Mouse (Mus musculus): ENCODE results near the gene Il2rg. TPM values are rescaled to one million over a fixed set of nuclear protein-coding genes. Genes with fewer than 3 reads are reported as not detected.

The Il2rg gene
- polyA plus RNA-seq (2015; fragmentation: Illumina TruSeq; extraction: RNeasy Lipid Tissue Mini Kit (QIAGEN cat#74804); ENCODE audit: insufficient read depth, low read depth, low replicate concordance): 4.7 TPM

GRCm38 (mm10) chrX:101268025-101268754 is at the start of gene Il2rg:
Gene Il2rg (minus strand): TSS chrX:101268255.

GRCm38 (mm10) chrX:101299055-101299454 is 31.0 kb upstream of the Il2rg start, which contains the start of gene Nlgn3:
Gene Nlgn3 (plus strand): TSS chrX:101299168.

GRCm38 (mm10) chrX:101273875-101274738 is 6.1 kb upstream of the Il2rg start, which contains the start of gene Med12:
Gene Med12 (plus strand): TSS chrX:101274030.

DNA sequence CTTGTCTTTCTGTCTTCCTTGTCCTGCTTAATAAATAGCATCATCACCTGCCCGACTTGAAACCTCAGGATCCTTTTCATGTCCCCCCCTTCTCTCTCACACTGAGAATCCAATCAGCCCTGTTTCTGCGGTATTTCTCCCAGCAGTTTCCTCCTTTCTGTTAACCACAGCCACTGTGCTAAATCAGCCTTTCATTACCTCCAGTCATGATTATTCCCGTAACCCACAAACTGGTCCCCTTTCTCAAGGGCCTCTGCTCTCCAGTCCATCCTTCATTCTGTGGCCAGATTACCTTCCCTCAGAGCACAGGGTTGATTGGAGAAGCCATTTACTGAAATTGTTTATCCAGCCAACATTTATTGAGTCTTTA is 685 bp upstream of the Il2rg start, which contains the start of gene Gm20489:
Gene Gm20489, minus strand, starts transcription at position 269 of the 370 bp plus-strand sequence.

DNA sequence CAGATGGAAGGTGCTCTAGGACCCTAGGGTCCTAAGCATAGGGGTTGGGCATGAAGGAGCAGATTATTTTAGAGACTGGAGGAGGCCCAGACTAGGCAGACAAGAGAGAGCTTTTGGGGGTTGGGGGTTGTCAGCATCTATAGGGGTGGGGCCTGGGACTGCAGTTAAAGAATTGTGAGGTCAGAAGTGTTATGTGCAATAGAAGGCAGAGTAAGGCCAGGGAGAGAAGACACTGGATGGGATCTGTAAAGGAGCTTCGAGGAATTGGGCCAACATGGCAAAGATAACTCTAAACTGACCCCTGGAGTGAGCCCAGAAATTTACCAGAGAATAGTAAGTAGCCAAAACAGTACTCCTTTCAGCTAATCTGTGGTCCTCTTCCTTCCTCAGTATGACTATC is 4.2 kb downstream of the Il2rg start, which contains the start of gene Gm614:
Gene Gm614, minus strand, starts transcription at position 101 of the 400 bp plus-strand sequence.

DNA sequence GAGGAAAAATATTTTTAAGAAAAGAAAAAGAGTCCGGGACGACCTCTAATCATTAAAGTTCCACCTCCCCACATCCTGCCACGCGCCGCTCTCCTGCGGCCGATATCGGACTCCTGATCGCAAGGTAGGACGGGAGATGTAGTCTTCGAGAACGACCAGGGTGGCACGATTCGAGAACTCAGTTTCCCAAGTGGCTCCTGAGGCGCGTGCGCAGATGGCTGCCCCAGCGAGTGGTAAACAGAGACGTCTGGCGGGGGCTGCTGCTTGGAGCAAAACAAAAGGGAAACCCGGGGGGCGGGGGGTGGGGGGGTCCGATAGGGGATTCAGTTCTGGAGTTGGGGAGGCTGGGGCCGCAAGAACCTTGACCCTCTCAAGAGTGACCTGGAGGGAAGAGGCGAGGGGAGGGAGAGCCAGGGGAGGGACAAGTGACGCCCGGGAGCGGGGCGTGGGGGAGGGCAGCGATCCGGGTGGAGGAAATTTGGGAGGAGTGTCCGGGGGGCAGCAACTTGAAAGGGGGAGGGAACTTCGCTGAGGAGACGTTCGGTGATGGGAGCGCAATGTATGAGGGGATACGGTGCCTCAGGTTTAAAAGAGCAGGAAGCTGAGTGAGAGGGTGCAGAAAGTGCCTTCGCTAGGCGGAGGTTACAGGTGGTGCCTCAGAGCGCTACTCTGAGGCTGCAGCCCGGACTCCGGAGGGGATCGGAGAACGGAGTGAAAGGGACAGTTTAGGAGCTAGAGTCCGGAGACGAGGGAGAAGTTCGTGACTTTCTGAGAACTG is 13.9 kb downstream of the Il2rg start, which contains the start of gene Foxo4:
Gene Foxo4, plus strand, starts transcription at position 577 of the 778 bp plus-strand sequence.

DNA sequence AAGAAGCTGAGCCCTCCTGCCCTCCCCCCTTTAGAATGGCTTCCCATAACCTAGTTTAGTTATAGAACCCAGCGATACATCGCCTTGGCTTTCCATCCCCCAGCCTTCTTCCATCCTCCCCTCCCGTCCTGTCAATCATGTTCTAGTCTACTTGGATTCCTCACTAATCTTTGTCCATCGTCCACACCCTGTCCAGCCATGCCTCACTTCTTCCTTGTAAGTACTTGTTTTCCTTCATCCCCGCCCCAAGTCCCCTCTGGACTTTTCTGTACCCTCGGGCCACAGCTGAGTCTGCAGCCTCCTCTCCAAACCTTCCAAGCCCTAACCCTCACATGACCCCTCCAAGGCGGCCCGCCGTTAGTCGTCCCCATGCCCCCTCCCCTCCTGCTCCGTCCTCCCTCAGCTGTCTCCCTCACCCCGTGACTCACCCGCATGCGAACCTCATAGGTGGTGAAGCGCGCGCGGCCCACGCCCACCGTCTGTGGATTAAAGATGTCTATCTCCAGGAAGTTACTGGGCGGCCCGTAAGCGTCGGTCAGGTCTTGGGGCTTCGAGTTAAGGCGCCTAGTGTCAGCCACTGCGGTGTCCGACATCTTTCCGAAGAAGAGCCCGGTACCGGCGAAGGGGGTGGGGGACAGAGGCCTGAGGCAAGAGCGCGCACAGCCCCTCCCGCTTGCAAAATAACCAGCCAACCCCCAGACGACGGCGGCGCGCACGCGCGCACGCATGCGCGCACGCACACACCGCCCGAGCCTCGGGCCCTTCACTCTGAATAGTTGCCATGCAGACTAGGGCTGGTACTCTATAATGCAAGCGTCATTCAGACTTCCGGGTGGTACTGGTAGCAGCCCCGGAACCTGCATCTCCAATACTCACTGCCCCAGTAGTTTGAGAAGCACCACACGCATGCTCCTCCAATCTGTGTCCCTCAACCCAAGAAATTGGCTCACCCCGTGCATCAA is 45.9 kb downstream of the Il2rg start, which contains the start of gene Snx12:
Gene Snx12, minus strand, starts transcription at position 730 of the 962 bp plus-strand sequence.

Other genes with a start within 250 kb of the Il2rg start
- gene Tex11, start 208.6 kb downstream of the Il2rg start, polyA plus RNA-seq (2015; fragmentation: Illumina TruSeq; extraction: RNeasy Lipid Tissue Mini Kit (QIAGEN cat#74804); ENCODE audit: insufficient read depth, low read depth, low replicate concordance): not detected
- 4.0 TPM for gene Slc7a3, start 182.2 kb downstream of the Il2rg start, polyA plus RNA-seq (2015; fragmentation: Illumina TruSeq; extraction: RNeasy Lipid Tissue Mini Kit (QIAGEN cat#74804); ENCODE audit: insufficient read depth, low read depth, low replicate concordance)
- gene Snx12, start 45.7 kb downstream of the Il2rg start, polyA plus RNA-seq (2015; fragmentation: Illumina TruSeq; extraction: RNeasy Lipid Tissue Mini Kit (QIAGEN cat#74804); ENCODE audit: insufficient read depth, low read depth, low replicate concordance): 6.3 TPM
- gene Foxo4, start 13.7 kb downstream of the Il2rg start, polyA plus RNA-seq (2015; fragmentation: Illumina TruSeq; extraction: RNeasy Lipid Tissue Mini Kit (QIAGEN cat#74804); ENCODE audit: insufficient read depth, low read depth, low replicate concordance): 6.7 TPM
- not detected for gene Gm614, start 4.3 kb downstream of the Il2rg start, polyA plus RNA-seq (2015; fragmentation: Illumina TruSeq; extraction: RNeasy Lipid Tissue Mini Kit (QIAGEN cat#74804); ENCODE audit: insufficient read depth, low read depth, low replicate concordance)
- gene Gm20489, start 768 bp upstream of the Il2rg start, polyA plus RNA-seq (2015; fragmentation: Illumina TruSeq; extraction: RNeasy Lipid Tissue Mini Kit (QIAGEN cat#74804); ENCODE audit: insufficient read depth, low read depth, low replicate concordance): not detected
- gene Med12, start 5.8 kb upstream of the Il2rg start, polyA plus RNA-seq (2015; fragmentation: Illumina TruSeq; extraction: RNeasy Lipid Tissue Mini Kit (QIAGEN cat#74804); ENCODE audit: insufficient read depth, low read depth, low replicate concordance): 35.1 TPM
- 0.11 TPM for gene Nlgn3, start 30.9 kb upstream of the Il2rg start, polyA plus RNA-seq (2015; fragmentation: Illumina TruSeq; extraction: RNeasy Lipid Tissue Mini Kit (QIAGEN cat#74804); ENCODE audit: insufficient read depth, low read depth, low replicate concordance)
- gene Gjb1, start 108.1 kb upstream of the Il2rg start, polyA plus RNA-seq (2015; fragmentation: Illumina TruSeq; extraction: RNeasy Lipid Tissue Mini Kit (QIAGEN cat#74804); ENCODE audit: insufficient read depth, low read depth, low replicate concordance): 25.7 TPM
- gene Zmym3, start 152.6 kb upstream of the Il2rg start, polyA plus RNA-seq (2015; fragmentation: Illumina TruSeq; extraction: RNeasy Lipid Tissue Mini Kit (QIAGEN cat#74804); ENCODE audit: insufficient read depth, low read depth, low replicate concordance): 7.9 TPM
- gene Nono, start 161.1 kb upstream of the Il2rg start, polyA plus RNA-seq (2015; fragmentation: Illumina TruSeq; extraction: RNeasy Lipid Tissue Mini Kit (QIAGEN cat#74804); ENCODE audit: insufficient read depth, low read depth, low replicate concordance): 38.0 TPM
- gene Itgb1bp2, start 180.8 kb upstream of the Il2rg start, polyA plus RNA-seq (2015; fragmentation: Illumina TruSeq; extraction: RNeasy Lipid Tissue Mini Kit (QIAGEN cat#74804); ENCODE audit: insufficient read depth, low read depth, low replicate concordance): 1.0 TPM